Mouse (Mus musculus): ENCODE results near the gene Gm973.

Gene Gm973

DNA sequence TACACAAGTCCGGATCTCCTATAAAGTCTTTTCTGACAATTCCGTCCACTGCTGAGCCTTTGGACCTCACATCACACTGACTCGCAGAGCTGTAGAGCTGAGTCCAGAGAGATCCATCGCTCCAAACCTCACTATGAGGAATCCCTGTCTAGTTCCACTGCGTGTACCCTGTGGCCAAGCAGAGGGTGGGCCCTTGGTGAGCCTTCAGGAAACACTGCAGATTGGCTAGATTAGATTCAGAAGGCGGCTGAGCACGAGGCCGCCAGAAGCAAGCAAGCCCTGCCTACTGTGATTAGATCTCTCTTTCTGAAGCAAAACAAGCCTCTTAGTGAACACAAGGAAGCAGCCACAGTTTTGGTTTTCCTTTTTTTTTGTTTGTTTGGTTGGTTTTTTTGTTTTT is 27.8 kb downstream of the Gm973 start:
- DNase-seq, result no peak

DNA sequence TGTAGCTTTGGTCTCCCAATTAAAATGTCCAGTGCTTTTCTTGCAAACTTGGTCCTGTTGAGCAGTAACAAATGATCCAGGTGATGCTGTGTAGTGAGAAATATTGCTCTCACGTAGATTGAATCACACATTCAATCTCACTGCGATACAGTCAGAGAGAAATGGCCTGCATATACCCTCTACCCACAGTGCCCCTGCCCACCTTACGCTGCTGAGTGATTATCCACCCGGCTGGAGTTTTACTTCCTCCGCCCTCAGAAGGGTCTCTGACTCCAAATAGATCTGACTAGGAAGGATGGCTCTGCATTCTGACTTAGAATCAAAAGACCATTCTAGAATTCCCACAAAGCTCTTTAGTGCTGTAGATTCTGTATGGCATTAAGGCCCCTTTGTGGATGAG is 32.4 kb downstream of the Gm973 start:
- no peak for DNase-seq

DNA sequence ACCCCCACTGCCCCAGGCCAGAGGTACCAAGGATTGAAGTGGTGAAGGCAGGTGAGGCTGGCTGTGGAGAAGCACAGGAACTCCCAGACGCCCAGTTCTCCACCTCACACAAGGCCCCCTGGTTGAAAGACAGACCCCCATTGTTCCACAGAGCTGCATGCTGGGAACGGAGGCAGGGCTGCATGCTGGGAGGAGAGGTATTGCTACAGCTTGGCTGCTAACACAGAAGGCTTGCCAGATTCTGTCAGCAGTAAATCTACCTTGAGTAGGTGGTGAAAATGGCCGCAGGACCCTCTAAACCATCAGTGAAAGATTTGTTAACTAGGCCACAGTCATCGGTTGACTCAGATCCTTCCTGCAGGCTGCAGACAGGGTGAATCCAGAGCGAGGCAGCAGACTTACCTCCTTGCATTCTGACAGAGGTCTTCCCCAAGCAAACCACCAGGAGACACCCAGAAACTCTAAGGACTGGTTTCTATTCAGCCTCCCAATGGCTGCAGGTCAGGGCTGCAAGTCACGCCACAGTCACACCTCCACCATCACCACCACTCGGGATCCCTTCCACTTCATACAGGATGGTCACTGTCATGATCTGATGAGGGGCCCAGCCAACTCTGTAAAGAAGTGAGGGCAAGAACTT is 33.1 kb downstream of the Gm973 start:
- no peak for DNase-seq

DNA sequence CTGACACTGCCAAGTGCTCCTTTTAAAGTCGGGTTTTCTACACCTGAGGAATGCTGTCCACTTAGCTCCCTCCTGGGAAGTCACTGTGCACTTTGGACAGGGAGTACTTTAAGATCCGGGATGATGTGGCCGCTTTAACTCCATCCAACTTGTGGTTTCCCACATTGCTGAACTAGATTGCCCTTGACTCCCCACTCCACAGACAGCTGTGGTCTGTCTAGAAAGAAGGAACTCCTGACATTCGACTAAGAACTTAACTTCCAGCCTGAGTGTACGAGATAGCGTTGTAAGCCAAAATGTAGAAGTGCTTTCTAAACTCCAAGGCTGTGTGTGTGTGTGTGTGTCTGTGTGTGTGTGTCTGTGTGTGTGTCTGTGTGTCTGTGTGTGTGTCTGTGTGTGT is 34.2 kb downstream of the Gm973 start:
- DNase-seq, result no peak

DNA sequence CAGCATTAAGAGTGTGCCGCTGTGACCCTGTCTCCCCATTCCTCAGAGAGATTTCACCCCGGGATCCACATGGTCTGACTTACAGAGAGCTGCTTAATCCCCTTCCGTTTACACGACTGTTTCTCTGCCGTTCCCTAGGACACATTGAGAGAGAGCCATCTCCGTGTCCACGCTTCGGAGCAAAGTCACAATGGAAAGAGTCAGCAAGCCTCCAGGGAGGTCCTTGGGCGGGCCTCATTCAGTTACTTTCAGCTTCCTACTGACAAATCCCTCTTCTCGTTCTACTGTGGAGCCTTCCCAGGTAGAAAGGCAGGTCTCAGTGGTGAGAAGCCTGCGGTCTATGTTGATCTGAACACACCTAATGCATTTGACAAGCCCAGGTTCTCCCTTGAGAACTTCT is 34.9 kb downstream of the Gm973 start:
- DNase-seq, result no peak

DNA sequence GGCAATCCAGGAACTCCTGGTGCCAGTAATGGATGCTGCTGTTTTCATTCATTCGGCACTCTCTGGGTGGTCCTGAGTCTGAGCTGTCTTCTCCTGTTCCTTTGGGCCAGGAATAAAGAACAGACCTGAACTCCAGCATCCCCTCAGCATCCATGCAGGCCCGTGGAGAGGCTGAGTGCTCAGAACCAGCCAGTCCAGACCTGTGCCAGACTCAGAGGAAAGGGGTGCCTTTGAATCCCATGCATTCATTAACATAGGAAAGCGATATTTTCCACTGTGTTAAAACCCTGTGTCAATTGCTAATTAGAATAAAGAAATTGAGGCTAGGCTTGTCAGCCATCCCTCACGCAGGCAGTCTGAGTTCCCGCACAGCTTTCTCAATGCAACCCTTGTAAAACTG is 37.6 kb downstream of the Gm973 start:
- no peak for DNase-seq

DNA sequence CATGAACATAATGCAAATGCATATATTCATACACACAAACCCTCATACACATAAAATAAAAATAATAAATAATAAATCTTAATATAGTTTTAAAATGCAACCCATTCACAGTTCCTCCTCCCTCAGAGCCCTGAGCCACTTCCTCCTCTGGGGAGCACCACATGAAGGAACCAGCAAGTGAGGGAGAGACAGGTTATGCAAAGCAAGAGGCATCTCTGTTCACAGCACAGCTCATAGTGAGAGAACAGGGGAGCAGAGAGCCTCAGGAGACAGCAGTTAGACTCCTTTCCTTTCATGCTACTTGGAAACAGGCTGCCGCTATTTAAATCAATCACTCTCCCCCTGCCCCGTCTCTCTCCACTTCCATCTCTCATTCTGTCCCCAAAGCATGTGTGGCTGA is 47.5 kb downstream of the Gm973 start:
- no peak for DNase-seq

DNA sequence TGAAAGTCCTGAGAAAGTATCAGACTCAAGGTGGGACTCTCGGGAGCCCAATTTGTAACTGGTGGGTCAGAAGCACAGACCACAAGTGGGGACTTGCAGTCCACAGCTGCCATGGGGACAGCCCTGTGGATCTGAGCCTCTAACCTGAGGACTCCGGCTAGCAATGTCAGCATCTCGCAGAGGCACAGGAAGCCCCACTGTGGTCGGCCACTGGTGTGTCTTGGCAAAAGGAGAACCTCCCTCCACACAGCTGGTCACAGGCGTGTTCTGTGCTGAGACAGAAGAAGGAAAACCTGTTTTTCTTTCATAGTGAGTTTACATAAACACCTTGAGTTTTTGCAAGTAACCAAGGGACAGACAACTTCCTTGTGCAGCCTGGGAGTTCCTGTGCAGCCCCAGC is 49.7 kb downstream of the Gm973 start:
- DNase-seq, result no peak

DNA sequence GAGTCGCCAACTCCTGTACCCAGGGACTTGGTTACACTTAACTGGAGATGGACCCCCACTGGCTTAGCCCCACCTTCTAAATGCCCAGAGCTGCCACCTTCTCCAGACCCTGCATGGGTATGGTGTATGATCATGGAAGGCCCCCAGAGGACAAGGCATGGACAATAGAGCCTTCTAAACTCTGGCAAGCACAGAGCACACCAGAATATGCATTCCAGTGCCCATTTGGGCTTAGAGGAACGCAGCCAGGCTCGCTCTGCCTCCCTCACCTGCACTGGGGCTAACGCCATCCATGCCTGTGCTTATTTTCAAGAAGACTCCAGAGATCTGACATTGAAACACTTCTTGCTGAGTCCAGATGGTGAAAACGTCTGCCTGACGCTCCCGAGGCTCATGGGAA is 50.2 kb downstream of the Gm973 start:
- peak; percentile 34 to 35 for DNase-seq

DNA sequence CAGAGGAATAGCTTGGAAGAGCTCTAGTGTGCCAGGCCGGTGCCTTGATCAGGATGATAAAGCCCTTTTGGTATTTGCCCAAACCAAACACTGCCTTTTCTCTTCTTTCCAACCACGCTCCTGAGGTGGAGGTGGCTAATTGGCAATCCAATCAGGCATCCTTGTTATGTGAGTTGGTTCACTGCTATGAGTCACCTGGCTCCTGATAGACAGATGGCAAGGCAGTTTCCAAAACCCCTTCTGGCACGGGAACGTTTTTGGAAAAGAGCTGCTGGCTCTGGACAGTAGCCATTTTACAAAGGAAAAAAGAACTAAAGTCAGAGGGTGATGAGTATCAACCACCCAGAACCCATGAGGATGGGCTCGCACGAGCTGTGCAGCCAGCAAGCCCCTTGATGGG is 50.9 kb downstream of the Gm973 start:
- DNase-seq, result peak; percentile 87 to 88

DNA sequence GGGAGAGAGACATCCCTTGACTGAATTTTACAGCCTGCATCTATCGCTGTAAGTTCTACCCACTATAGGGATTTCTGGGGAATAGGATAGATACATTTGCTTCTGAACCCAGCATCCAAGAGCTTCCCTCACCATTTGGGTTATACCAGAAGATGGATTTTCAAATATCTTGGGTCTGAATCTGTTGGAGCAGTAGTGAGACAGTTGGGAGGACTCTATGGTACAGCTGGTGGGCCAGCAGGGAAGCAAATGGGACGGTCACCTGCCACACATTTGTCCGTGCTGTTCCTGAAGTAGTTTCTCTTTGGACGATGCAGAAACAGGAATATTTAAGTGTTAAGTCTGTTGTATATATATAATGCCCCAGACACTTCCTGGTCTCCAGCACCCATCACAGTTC is 51.5 kb downstream of the Gm973 start:
- DNase-seq, result peak; percentile 70 to 74

DNA sequence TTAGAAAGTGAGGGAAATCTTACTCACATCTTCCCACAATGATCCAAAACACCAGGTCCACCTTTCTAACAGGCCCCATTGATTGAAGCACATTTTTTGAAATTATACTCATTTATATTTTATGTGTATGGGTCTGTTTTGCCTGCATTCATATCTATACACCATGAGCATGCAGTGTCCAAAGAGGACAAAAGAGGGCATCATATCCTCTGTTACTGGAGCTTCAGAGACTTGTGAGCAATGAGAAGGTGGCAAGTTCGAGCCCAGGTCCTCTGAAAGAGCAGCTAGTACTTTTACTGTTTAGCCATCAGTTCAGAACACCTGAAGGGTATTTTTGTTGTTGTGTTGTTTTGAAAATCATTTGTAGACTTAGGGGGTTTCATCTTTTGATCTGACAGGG is 52.2 kb downstream of the Gm973 start:
- DNase-seq, result no peak

DNA sequence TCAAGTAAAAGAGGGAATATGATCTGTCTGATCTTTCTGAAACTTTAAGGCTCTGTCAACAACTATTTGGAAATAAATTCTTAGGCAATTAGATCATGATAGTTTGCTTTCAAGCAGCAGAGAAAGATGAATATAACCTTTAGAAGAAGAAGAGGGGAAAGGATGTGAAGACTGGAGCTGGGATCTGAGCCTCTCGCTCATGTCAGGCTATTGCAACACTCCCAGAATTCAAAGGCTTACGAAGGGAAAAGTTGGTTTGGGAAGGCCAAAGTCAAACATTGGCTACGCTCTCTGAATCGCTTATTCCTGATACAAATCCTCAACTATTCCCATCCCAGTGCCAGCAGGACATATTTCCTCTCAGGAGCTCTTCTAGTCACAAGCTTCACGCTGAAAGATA is 53.2 kb downstream of the Gm973 start:
- no peak for DNase-seq

DNA sequence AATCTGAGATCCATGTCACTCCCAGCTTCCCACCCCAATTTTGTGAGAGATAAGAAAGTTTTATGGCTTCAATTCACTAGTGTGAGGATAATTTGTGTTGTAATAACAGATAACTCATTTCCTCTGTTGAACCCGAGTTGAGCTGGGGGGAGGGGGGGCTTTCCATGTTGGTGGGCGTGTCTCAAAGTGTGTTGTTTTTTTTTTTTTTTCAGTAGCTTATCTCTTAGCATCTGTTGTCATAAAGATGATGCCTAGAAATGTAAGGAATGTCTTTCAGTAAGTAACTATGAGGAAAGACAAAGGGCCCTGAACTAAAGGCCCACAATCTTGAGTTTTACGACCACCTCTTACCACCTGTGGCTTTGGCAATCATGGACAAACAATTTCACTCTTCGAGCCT is 54.7 kb downstream of the Gm973 start:
- DNase-seq, result no peak

DNA sequence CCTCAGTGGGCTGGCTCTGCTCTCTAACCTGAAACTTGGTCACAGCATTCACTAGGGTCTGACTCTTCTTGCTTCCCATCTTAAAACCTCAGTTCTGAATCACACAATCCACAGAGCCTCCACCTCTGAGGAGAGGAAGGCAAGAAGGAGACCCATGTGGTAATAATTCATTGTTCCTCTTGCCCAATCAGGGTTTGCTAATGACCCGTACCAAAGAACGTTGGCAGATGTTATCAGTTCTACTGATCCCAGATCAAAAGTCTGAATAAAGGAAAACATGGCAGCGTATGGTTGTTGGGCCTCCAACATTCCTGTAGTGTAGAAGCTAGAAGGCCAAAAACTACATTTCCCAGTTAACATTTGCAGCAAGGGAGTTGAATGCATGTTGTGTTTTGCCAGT is 55.4 kb downstream of the Gm973 start:
- DNase-seq, result no peak

DNA sequence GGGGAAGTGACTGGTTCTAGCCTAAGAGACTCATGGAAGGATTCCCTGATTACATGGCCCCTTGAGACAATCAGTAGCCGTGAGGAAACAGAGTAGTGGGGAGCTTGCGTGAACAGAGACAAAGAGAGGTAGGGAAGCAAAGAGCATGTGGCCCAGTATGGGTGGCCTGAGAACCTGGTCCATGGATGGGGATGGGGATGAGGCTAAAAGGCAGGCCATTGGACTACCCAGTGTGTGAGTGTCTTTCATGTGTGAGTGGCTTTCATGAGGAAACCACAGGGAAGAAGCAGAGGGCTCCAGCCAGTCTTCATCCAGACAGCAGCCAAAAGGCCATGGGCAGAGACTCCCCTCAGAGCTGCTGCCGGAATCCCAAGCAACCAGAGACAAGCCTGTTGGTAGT is 57.8 kb downstream of the Gm973 start:
- no peak for DNase-seq

DNA sequence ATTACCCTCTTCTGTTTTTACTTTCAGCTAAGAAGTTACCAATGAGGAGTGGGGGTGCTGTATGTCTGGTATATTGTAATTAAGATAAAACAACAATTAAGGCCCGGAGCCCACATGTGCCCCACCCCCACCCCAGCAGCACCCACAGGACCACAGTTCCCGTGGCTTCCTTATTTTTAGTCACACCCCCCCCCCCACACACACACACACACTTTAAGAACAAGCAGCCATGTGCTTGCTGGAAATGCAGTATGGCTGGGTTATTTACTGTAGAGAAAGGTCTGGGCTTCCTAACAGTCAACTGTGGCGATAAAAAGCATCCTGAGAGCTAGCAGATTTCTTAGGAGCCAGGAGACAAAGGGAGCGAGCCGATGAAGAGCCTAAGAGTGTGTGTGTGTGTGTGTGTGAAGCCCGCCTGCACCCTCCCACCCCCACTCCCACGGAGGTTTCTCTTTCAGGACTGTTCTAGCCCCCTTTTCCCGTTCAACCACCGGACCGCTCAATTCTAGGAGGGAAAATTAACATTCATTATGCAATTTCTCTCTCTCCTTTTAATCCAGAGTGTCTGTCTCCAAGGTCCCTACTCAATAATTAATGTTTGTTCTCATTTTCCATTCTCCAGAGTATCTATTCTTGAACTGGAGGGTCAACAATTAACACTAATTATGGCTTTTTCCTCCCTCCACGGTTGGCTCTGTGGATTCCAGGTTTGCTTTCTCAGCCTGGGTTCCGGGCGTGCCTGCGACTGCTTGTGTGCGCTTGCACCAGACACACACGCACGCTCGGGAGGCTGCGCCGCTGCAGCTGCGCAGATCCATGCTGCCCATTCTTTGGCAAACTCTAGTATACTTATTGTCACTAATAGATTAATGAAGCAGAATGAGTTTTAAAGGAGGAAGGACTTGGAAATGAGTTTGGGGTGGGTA is 58.5 kb downstream of the Gm973 start:
- peak; percentile 46 to 49 for DNase-seq

DNA sequence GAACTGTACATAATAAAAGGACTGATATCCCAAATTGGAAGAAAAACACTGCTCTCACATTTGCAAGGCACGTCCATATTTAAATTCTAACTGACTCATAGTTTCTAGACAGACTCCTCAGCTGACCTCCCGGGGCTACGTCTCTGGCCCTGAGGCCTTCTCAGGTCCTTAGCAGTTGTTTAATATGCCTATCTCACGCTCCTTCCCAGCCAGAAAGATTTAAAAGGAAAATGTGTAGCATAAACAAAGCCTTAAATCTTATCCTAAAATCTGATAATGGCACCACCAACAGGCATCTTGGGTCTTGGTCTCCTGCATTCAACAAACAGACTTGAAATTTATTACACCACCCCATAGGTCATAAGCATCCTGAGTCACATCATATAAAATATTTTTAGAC is 62.7 kb downstream of the Gm973 start:
- DNase-seq, result no peak

DNA sequence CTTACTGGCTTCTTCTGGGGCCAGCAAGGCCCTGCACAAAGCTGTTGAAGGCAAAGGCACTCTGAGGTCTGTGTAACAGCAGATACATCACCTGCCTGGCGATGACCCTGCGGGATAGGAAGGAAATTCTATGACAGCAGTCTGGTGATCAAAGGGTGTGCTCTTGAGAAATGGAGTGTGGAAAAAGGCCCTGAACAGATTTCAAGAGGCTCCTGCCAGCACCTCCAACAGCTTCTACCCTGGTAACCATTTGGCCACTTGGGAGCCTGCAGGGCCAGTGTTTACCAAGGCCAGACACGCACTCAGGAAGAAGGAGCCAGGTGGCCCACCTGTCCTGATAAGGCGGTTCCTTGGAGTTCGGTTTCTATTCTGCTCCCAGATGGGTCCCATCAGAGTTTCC is 63.3 kb downstream of the Gm973 start:
- DNase-seq, result peak; percentile 40 to 58

DNA sequence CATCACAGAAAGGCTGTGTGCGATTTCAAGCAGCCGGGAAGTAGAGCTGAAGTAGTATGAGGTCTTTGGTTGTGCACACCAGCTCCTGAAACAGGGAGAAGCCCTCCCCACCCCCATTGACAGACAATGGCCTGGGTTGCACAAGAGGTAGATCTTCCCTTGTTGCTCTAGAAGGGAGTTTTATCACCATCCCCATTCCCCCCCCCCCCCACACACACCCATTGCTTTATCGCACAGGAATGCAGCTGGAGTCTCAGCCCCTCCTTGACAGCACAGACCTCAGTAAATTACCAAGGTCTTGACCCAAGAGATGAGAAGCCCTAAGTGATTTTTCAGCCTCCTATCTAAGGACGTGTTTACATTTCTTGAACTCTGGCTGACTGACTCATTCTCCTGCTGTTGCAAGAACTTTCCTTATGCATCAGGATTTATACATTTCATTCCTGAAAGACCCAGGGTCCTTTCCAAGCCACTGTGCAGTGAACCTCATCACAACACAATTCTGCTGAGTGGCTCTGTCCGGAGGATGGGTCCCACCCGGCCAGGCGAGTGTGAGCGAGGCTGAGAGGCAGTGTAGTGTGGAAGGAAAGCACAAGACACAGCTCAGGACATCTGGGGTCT is 64.2 kb downstream of the Gm973 start:
- DNase-seq, result no peak

DNA sequence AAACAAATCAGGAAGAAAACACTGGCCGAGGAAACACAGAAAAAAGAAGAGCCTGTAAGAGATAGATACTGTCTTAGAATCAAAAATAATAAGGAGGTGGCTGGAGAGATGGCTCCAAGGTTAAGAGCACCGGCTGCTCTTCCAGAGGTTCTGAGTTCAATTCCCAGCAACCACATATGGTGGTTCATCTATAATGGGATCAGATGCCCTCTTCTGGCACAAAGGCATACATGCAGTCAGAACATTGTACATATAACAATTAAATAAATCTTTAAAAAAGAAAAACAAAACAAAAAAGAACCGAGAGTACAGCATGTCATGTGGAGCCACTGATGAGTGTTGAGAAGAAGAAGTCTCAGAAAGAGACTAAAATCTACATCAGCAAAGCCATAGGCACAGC is 64.8 kb downstream of the Gm973 start:
- no peak for DNase-seq

DNA sequence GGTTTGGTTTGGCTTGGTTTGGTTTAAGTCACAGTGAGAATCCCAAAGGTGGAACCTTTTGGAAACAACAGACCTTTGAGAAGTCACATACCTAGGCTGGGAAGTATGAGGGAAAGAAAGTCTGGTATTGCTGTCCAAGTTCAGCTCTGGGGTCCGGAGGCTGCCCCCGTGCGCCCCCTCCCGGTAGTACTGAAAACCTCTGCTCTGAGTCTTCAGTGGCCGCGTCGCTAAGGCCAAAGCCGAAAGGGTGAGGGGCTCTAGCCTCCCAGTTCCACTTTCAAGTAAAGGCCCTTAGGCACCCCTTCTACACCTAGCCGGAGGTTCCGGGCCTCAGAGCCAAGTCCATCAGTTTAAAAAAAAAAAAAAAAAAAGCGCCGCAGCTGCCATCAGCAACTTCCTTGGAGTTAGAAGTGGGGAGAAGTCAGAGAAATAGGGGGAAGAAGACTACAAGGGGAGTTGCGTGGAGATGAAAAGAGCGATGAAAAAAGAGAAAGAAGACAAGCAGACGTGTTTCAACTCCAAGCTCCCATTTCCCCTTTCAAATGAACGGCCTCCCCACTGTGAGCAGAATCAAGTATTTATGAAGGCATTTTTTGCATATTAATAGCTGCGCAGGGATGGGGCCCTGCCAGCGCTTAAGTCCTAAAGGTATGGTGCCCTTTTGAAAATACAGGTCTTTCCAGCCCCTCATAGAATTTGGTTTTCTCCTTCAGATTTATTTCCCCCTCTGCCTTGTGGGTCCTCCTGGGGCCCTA is 68.8 kb downstream of the Gm973 start:
- DNase-seq, result peak; percentile 92 to 94

DNA sequence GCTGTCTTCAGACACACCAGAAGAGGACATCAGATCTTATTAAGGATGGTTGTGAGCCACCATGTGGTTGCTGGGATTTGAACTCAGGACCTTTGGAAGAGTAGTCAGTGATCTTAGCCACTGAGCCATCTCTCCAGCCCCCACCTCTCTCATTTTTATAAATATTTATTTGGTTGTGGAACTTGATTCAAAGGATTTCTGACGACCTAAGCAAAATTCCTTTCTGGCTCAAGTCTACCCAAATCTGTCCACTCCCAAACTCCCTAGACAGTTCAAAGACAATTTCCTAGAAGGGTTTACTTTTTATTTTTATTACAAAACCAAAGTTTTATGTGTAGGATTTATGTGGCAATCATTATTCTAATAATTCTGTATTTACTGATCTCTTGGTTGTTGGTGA is 73.2 kb downstream of the Gm973 start:
- DNase-seq, result no peak
